Mouse (Mus musculus): ENCODE measurements around the gene Tlr3.

Tlr3 gene

GRCm38 (mm10) chr8:45410882-45411281, at the start of gene Tlr3:
TSS of gene Tlr3 (minus strand) at chr8:45411080.
- no peak for DNase-seq (ENCODE audit: low read depth, low spot score)

GRCm38 (mm10) chr8:45457874-45458273, 47.0 kb upstream of the Tlr3 start:
- DNase-seq (ENCODE audit: low read depth, low spot score): no peak

- DNase-seq (ENCODE audit: low read depth, low spot score): peak; percentile 71
Observed at GRCm38 (mm10) chr8:45454426-45454825, 43.5 kb upstream of the Tlr3 start.

GRCm38 (mm10) chr8:45452115-45452514, 41.2 kb upstream of the Tlr3 start:
- DNase-seq (ENCODE audit: low read depth, low spot score): no peak

- no peak for DNase-seq (ENCODE audit: low read depth, low spot score)
Observed at GRCm38 (mm10) chr8:45448842-45449241, 38.0 kb upstream of the Tlr3 start.

- no peak for DNase-seq (ENCODE audit: low read depth, low spot score)
Observed at GRCm38 (mm10) chr8:45448257-45448656, 37.4 kb upstream of the Tlr3 start.

GRCm38 (mm10) chr8:45438899-45439535, 28.1 kb upstream of the Tlr3 start:
- DNase-seq (ENCODE audit: low read depth, low spot score): peak; percentile 63

GRCm38 (mm10) chr8:45420151-45420550, 9.3 kb upstream of the Tlr3 start:
- no peak for DNase-seq (ENCODE audit: low read depth, low spot score)

- DNase-seq (ENCODE audit: low read depth, low spot score): no peak
Observed at GRCm38 (mm10) chr8:45414965-45415364, 4.1 kb upstream of the Tlr3 start.

- peak; percentile 83 for DNase-seq (ENCODE audit: low read depth, low spot score)
Observed at GRCm38 (mm10) chr8:45410146-45410880, 567 bp downstream of the Tlr3 start.

GRCm38 (mm10) chr8:45409702-45410101, 1.2 kb downstream of the Tlr3 start:
- no peak for DNase-seq (ENCODE audit: low read depth, low spot score)

- DNase-seq (ENCODE audit: low read depth, low spot score): no peak
Observed at GRCm38 (mm10) chr8:45383250-45383649, 27.6 kb downstream of the Tlr3 start.

- no peak for DNase-seq (ENCODE audit: low read depth, low spot score)
Observed at GRCm38 (mm10) chr8:45381963-45382347, 28.9 kb downstream of the Tlr3 start, which contains the start of gene Fam149a. TSS of gene Fam149a (minus strand) at chr8:45382291.

- DNase-seq (ENCODE audit: low read depth, low spot score): peak; percentile 32
Observed at GRCm38 (mm10) chr8:45381075-45381962, 29.6 kb downstream of the Tlr3 start.

- DNase-seq (ENCODE audit: low read depth, low spot score): peak; percentile 36
Observed at GRCm38 (mm10) chr8:45380598-45380997, 30.3 kb downstream of the Tlr3 start.

GRCm38 (mm10) chr8:45374071-45374470, 36.8 kb downstream of the Tlr3 start:
- no peak for DNase-seq (ENCODE audit: low read depth, low spot score)

- DNase-seq (ENCODE audit: low read depth, low spot score): no peak
Observed at GRCm38 (mm10) chr8:45367154-45367553, 43.7 kb downstream of the Tlr3 start.

GRCm38 (mm10) chr8:45363220-45363619, 47.7 kb downstream of the Tlr3 start:
- DNase-seq (ENCODE audit: low read depth, low spot score): no peak

GRCm38 (mm10) chr8:45362323-45362722, 48.6 kb downstream of the Tlr3 start:
- no peak for DNase-seq (ENCODE audit: low read depth, low spot score)

GRCm38 (mm10) chr8:45359091-45359605, 51.7 kb downstream of the Tlr3 start:
- DNase-seq (ENCODE audit: low read depth, low spot score): peak; percentile 44

- peak; percentile 35 for DNase-seq (ENCODE audit: low read depth, low spot score)
Observed at GRCm38 (mm10) chr8:45358132-45358918, 52.6 kb downstream of the Tlr3 start.

All from ZHBTc4 (cell line).